Mouse (Mus musculus) limb, embryonic 14.5 days (tissue): ENCODE results near the gene Anxa1. TPM values are rescaled to one million over a fixed set of nuclear protein-coding genes. Genes with fewer than 3 reads are reported as not detected.

Source experiments
- ATAC-seq: fragments of 200-750 bp; cut with Nextera tagmentation; 2 replicates; pipeline ENCODE4 v1.8.0; 2017; ENCODE audit warnings: low read depth, moderate number of reproducible peaks, moderate TSS enrichment; ENCODE audit not compliant: low FRiP score
- DNase-seq: peaks from one replicate; pipeline ENCODE4 v3.0.0-alpha.2; 2015; ENCODE audit warnings: low spot score
- H3K27ac ChIP-seq: fragments of 300-500 bp; sonication (generic); replicated peaks from 2 replicates; pipeline ENCODE4 v1.5.1; 2014; ENCODE audit warnings: low read depth, mild to moderate bottlenecking, low read length, moderate library complexity, mixed read lengths
- H3K27me3 ChIP-seq: fragments of 300-500 bp; sonication (generic); 2 replicates; pipeline ENCODE4 v1.6.1; 2014; ENCODE audit warnings: low read length, mixed read lengths; ENCODE audit not compliant: control insufficient read depth, insufficient read depth
- H3K36me3 ChIP-seq: fragments of 300-500 bp; sonication (generic); 2 replicates; pipeline ENCODE4 v1.6.1; 2014; ENCODE audit warnings: mild to moderate bottlenecking, low read length, moderate library complexity, mixed read lengths; ENCODE audit not compliant: control insufficient read depth, insufficient read depth
- H3K4me1 ChIP-seq: fragments of 300-500 bp; sonication (generic); 2 replicates; pipeline ENCODE4 v1.6.1; 2014; ENCODE audit warnings: antibody characterized with exemption, low read length, mixed read lengths; ENCODE audit not compliant: control insufficient read depth, insufficient read depth
- H3K4me2 ChIP-seq: fragments of 300-500 bp; sonication (generic); replicated peaks from 2 replicates; pipeline ENCODE4 v1.6.1; 2014; ENCODE audit warnings: low read depth, mild to moderate bottlenecking, low read length, moderate library complexity; ENCODE audit not compliant: severe bottlenecking
- H3K4me3 ChIP-seq: fragments of 300-500 bp; sonication (generic); replicated peaks from 2 replicates; pipeline ENCODE4 v1.5.1; 2014; ENCODE audit warnings: low read length
- H3K9ac ChIP-seq: fragments of 300-500 bp; sonication (generic); 2 replicates; pipeline ENCODE4 v1.6.1; 2014; ENCODE audit warnings: mild to moderate bottlenecking, low read depth, low read length, moderate library complexity; ENCODE audit not compliant: severe bottlenecking
- H3K9me3 ChIP-seq: fragments of 300-500 bp; sonication (generic); 2 replicates; pipeline ENCODE4 v1.6.1; 2016; ENCODE audit warnings: low read length; ENCODE audit not compliant: control insufficient read depth
- POLR2A ChIP-seq: fragments of 200-500 bp; IDR thresholded peaks from 2 replicates; pipeline ENCODE4 v1.8.0; 2012; ENCODE audit warnings: inconsistent platforms, mild to moderate bottlenecking, moderate library complexity, borderline replicate concordance; ENCODE audit not compliant: insufficient read depth, insufficient read length; ENCODE audit errors: extremely low read depth
- WGBS: fragments of 180-500 bp; shearing (Covaris S2); extraction: QIAGEN DNeasy Blood & Tissue Kit; methylation state at CpG from one replicate; pipeline ENCODE4 v1.1.7; 2014; 5-methylcytosine and 5-hydroxymethylcytosine counted together
- polyA plus RNA-seq, 2 experiments: library from polyadenylated mRNA; depleted of rRNA in 1 of 2; stranded (reverse) in 1 of 2; unstranded in 1 of 2; fragments of >200 nt; fragmentation: Nextera tagmentation in 1 of 2; extraction: Ambion mirVana in 1 of 2; gene quantifications; 2 replicates each; pipeline versions ENCODE4 v1.2.1 to v1.2.3; 2012 to 2014

Anxa1 gene
- polyA plus RNA-seq, 2 experiments: 72.5 to 350 TPM

DNA sequence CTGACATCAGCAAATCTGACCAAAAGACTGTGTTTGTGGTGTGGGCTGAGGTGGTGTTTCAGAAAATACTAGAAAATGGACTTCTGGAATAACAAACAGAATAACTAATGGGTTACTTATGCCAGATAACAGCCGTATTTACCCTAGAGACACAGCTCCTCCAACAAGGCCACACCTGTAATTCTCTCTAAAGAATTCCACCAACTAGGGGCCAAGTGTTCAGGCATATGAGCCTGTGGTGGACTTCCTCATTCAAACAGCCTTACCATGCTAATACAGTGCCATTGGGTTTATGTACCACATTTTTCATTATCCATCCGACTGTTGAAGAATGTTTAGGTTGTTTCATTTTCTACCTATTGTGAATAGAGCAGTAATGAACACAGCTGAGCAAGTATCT lies 20.6 kb downstream of the Anxa1 start:
- H3K4me3 ChIP-seq: no peak overlapping the region
- TF ChIP-seq POLR2A: no peak
- DNase-seq: no peak
- H3K27ac ChIP-seq: no peak overlapping the region
- H3K4me1 ChIP-seq: no peaks in the 10 kb centered on the region
- H3K36me3 ChIP-seq: no peaks in the 10 kb centered on the region
- no peaks in the 10 kb centered on the region for H3K9me3 ChIP-seq
- no peak for ATAC-seq
- H3K27me3 ChIP-seq: no peaks in the 10 kb centered on the region
- H3K4me2 ChIP-seq: no peak overlapping the region
- H3K9ac ChIP-seq: no peak overlapping the region
- 86% methylated on average over 2 of the region's 2 CpGs for WGBS

- no peak for ATAC-seq
- WGBS: 52% methylated on average over 5 of the region's 5 CpGs
- no peak overlapping the region for H3K4me2 ChIP-seq
- TF ChIP-seq POLR2A: no peak
- no peaks in the 10 kb centered on the region for H3K4me1 ChIP-seq
- no peak for DNase-seq
- H3K4me3 ChIP-seq: no peak overlapping the region
- H3K36me3 ChIP-seq: no peaks in the 10 kb centered on the region
- no peaks in the 10 kb centered on the region for H3K9me3 ChIP-seq
- H3K27me3 ChIP-seq: no peaks in the 10 kb centered on the region
- no peak overlapping the region for H3K9ac ChIP-seq
- no peak overlapping the region for H3K27ac ChIP-seq
These were observed 24.2 kb downstream of the Anxa1 start for GRCm38 (mm10) chr19:20366571-20366970.

- no peaks in the 10 kb centered on the region for H3K36me3 ChIP-seq
- H3K9ac ChIP-seq: no peak overlapping the region
- 23% methylated on average over 2 of the region's 2 CpGs for WGBS
- DNase-seq (peak; percentile 52), ATAC-seq (peak; percentile 53; the same call in 1 of the 2 replicates)
- no peak for TF ChIP-seq POLR2A
- H3K27me3 ChIP-seq: no peaks in the 10 kb centered on the region
- no peak overlapping the region for H3K4me3 ChIP-seq
- H3K4me1 ChIP-seq: no peaks in the 10 kb centered on the region
- no peak overlapping the region for H3K4me2 ChIP-seq
- H3K27ac ChIP-seq: no peak overlapping the region
- no peaks in the 10 kb centered on the region for H3K9me3 ChIP-seq
These were observed 24.7 kb downstream of the Anxa1 start for GRCm38 (mm10) chr19:20366010-20366409.

DNA sequence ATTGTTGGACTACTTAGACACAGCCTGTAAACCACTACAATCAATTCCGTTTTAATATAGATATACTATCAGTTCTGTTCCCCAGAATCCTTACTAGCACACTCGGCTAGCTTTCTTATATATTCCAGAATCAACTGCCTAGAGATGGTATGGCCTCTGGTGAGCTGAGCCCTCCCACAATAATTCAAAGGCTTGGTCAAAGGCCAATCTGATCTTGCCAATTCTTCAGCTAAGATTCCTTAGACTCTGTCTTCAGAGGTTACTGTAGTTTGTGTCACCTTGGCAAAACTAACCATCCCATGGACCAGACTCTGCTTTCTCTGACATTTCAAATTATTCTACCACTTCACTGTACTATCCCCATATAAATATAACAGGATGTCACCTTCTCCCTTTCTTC lies 25.4 kb downstream of the Anxa1 start:
- no peak overlapping the region for H3K9ac ChIP-seq
- no peaks in the 10 kb centered on the region for H3K27me3 ChIP-seq
- no peak overlapping the region for H3K4me2 ChIP-seq
- no peak overlapping the region for H3K27ac ChIP-seq
- H3K36me3 ChIP-seq: no peaks in the 10 kb centered on the region
- no peaks in the 10 kb centered on the region for H3K4me1 ChIP-seq
- ATAC-seq: no peak
- H3K4me3 ChIP-seq: no peak overlapping the region
- WGBS: 87% methylated on average over 2 of the region's 2 CpGs
- TF ChIP-seq POLR2A: no peak
- no peaks in the 10 kb centered on the region for H3K9me3 ChIP-seq
- DNase-seq: no peak

- Histone ChIP-seq H3K9me3 (no peaks in the 10 kb centered on the region), H3K4me2 (no peak overlapping the region), H3K36me3 (no peaks in the 10 kb centered on the region), H3K27me3 (no peaks in the 10 kb centered on the region), H3K27ac (no peak overlapping the region), H3K9ac (no peak overlapping the region), H3K4me1 (no peaks in the 10 kb centered on the region), H3K4me3 (no peak overlapping the region)
- 81% methylated on average over 13 of the region's 13 CpGs for WGBS
- no peak for DNase-seq
- TF ChIP-seq POLR2A: no peak
- ATAC-seq: no peak
These were observed 25.8 kb downstream of the Anxa1 start for GRCm38 (mm10) chr19:20364931-20365330.

- no peak overlapping the region for H3K27ac ChIP-seq
- no peaks in the 10 kb centered on the region for H3K9me3 ChIP-seq
- no peaks in the 10 kb centered on the region for H3K4me1 ChIP-seq
- no peak for TF ChIP-seq POLR2A
- H3K4me2 ChIP-seq: no peak overlapping the region
- H3K4me3 ChIP-seq: no peak overlapping the region
- H3K9ac ChIP-seq: no peak overlapping the region
- no peaks in the 10 kb centered on the region for H3K27me3 ChIP-seq
- no peak for DNase-seq
- 74% methylated on average over 10 of the region's 10 CpGs for WGBS
- no peak for ATAC-seq
- H3K36me3 ChIP-seq: no peaks in the 10 kb centered on the region
These were observed 27.5 kb downstream of the Anxa1 start for GRCm38 (mm10) chr19:20363221-20363620.
